Mouse (Mus musculus): ENCODE data around the gene Btbd9. TPM values are rescaled to one million over a fixed set of nuclear protein-coding genes. Genes with fewer than 3 reads are reported as not detected.

Gene Btbd9
- polyA plus RNA-seq, 1 experiment = 25.6 TPM

- Histone ChIP-seq H3K27ac (ENCODE audit: insufficient read depth, low read depth, low read length) (no peak overlapping the region), H3K27me3 (replicated peaks; ENCODE audit: control insufficient read depth, insufficient read depth, low read length) (no peaks in the 10 kb centered on the region), H3K4me3 (ENCODE audit: insufficient read depth, low read depth, low read length) (no peak overlapping the region), H3K36me3 (ENCODE audit: control insufficient read depth, insufficient read depth, low read length) (no peaks in the 10 kb centered on the region), H3K4me1 (ENCODE audit: control insufficient read depth, insufficient read depth, low read length) (peaks cover 14% of the 10 kb centered on the region)
- no peak for DNase-seq
- WGBS = 74% methylated on average over 5 of the region's 5 CpGs
- TF ChIP-seq CTCF (conservative IDR thresholded peaks at IDR 0.05; ENCODE audit: insufficient read depth, insufficient read length, low read depth, low read length) (no peak), POLR2A (IDR thresholded peaks at IDR 0.05; ENCODE audit: low read depth, low read length) (no peak)
Observed at GRCm38 (mm10) chr17:30359392-30359791, 216.9 kb downstream of the Btbd9 start.

GRCm38 (mm10) chr17:30355431-30355830 is 220.9 kb downstream of the Btbd9 start:
- peak; percentile 67 for DNase-seq

GRCm38 (mm10) chr17:30354381-30354780 is 221.9 kb downstream of the Btbd9 start:
- Histone ChIP-seq H3K27ac (ENCODE audit: insufficient read depth, low read depth, low read length) (peak overlapping the region; percentile 79), H3K36me3 (ENCODE audit: control insufficient read depth, insufficient read depth, low read length) (no peaks in the 10 kb centered on the region), H3K27me3 (replicated peaks; ENCODE audit: control insufficient read depth, insufficient read depth, low read length) (no peaks in the 10 kb centered on the region), H3K4me1 (ENCODE audit: control insufficient read depth, insufficient read depth, low read length) (peaks cover 18% of the 10 kb centered on the region), H3K4me3 (ENCODE audit: insufficient read depth, low read depth, low read length) (no peak overlapping the region)
- WGBS = 37% methylated on average over 5 of the region's 5 CpGs
- DNase-seq = peak; percentile 82
- TF ChIP-seq POLR2A (IDR thresholded peaks at IDR 0.05; ENCODE audit: low read depth, low read length) = no peak
- TF ChIP-seq CTCF (conservative IDR thresholded peaks at IDR 0.05; ENCODE audit: insufficient read depth, insufficient read length, low read depth, low read length) = no peak

More at GRCm38 (mm10) chr17:30355431-30355830, 220.9 kb downstream of the Btbd9 start:
- H3K4me1 ChIP-seq (ENCODE audit: control insufficient read depth, insufficient read depth, low read length) = peaks cover 17% of the 10 kb centered on the region
- 50% methylated on average over 1 of the region's 1 CpGs for WGBS
- H3K27ac ChIP-seq (ENCODE audit: insufficient read depth, low read depth, low read length) = peak overlapping the region; percentile 30; the same call in 1 of the 2 replicates
- H3K36me3 ChIP-seq (ENCODE audit: control insufficient read depth, insufficient read depth, low read length) = no peaks in the 10 kb centered on the region
- TF ChIP-seq POLR2A (IDR thresholded peaks at IDR 0.05; ENCODE audit: low read depth, low read length) = no peak
- no peak for TF ChIP-seq CTCF (conservative IDR thresholded peaks at IDR 0.05; ENCODE audit: insufficient read depth, insufficient read length, low read depth, low read length)
- H3K27me3 ChIP-seq (replicated peaks; ENCODE audit: control insufficient read depth, insufficient read depth, low read length) = no peaks in the 10 kb centered on the region
- no peak overlapping the region for H3K4me3 ChIP-seq (ENCODE audit: insufficient read depth, low read depth, low read length)

GRCm38 (mm10) chr17:30348031-30348430 is 228.3 kb downstream of the Btbd9 start:
- no peak overlapping the region for H3K4me3 ChIP-seq (ENCODE audit: insufficient read depth, low read depth, low read length)
- no peaks in the 10 kb centered on the region for H3K36me3 ChIP-seq (ENCODE audit: control insufficient read depth, insufficient read depth, low read length)
- TF ChIP-seq CTCF (conservative IDR thresholded peaks at IDR 0.05; ENCODE audit: insufficient read depth, insufficient read length, low read depth, low read length) (no peak), POLR2A (IDR thresholded peaks at IDR 0.05; ENCODE audit: low read depth, low read length) (no peak)
- WGBS = 87% methylated on average over 2 of the region's 2 CpGs
- H3K27ac ChIP-seq (ENCODE audit: insufficient read depth, low read depth, low read length) = no peak overlapping the region
- DNase-seq = no peak
- no peaks in the 10 kb centered on the region for H3K27me3 ChIP-seq (replicated peaks; ENCODE audit: control insufficient read depth, insufficient read depth, low read length)
- H3K4me1 ChIP-seq (ENCODE audit: control insufficient read depth, insufficient read depth, low read length) = 0 out of 2 replicates have a peak, but pooled peaks cover 6% of the 10 kb centered on the region

- H3K4me1 ChIP-seq (ENCODE audit: control insufficient read depth, insufficient read depth, low read length) = 0 out of 2 replicates have a peak, but pooled peaks cover 6% of the 10 kb centered on the region
- DNase-seq = no peak
- H3K27ac ChIP-seq (ENCODE audit: insufficient read depth, low read depth, low read length) = no peak overlapping the region
- H3K4me3 ChIP-seq (ENCODE audit: insufficient read depth, low read depth, low read length) = no peak overlapping the region
- TF ChIP-seq CTCF (conservative IDR thresholded peaks at IDR 0.05; ENCODE audit: insufficient read depth, insufficient read length, low read depth, low read length) (no peak), POLR2A (IDR thresholded peaks at IDR 0.05; ENCODE audit: low read depth, low read length) (no peak)
- no peaks in the 10 kb centered on the region for H3K36me3 ChIP-seq (ENCODE audit: control insufficient read depth, insufficient read depth, low read length)
- no peaks in the 10 kb centered on the region for H3K27me3 ChIP-seq (replicated peaks; ENCODE audit: control insufficient read depth, insufficient read depth, low read length)
- 51% methylated on average over 10 of the region's 10 CpGs for WGBS
Observed at GRCm38 (mm10) chr17:30347101-30347613, 229.1 kb downstream of the Btbd9 start.

- no peaks in the 10 kb centered on the region for H3K27me3 ChIP-seq (replicated peaks; ENCODE audit: control insufficient read depth, insufficient read depth, low read length)
- H3K27ac ChIP-seq (ENCODE audit: insufficient read depth, low read depth, low read length) = no peak overlapping the region
- no peak for DNase-seq
- no peaks in the 10 kb centered on the region for H3K36me3 ChIP-seq (ENCODE audit: control insufficient read depth, insufficient read depth, low read length)
- H3K4me3 ChIP-seq (ENCODE audit: insufficient read depth, low read depth, low read length) = no peak overlapping the region
- TF ChIP-seq POLR2A (IDR thresholded peaks at IDR 0.05; ENCODE audit: low read depth, low read length) (no peak), CTCF (conservative IDR thresholded peaks at IDR 0.05; ENCODE audit: insufficient read depth, insufficient read length, low read depth, low read length) (no peak)
- WGBS = 85% methylated on average over 3 of the region's 3 CpGs
- H3K4me1 ChIP-seq (ENCODE audit: control insufficient read depth, insufficient read depth, low read length) = 0 out of 2 replicates have a peak, but pooled peaks cover 6% of the 10 kb centered on the region
Observed at GRCm38 (mm10) chr17:30345008-30345407, 231.3 kb downstream of the Btbd9 start.

GRCm38 (mm10) chr17:30343701-30344473 is 232.4 kb downstream of the Btbd9 start:
- 0 out of 2 replicates have a peak, but pooled peaks cover 2% of the 10 kb centered on the region for H3K4me1 ChIP-seq (ENCODE audit: control insufficient read depth, insufficient read depth, low read length)
- H3K27ac ChIP-seq (ENCODE audit: insufficient read depth, low read depth, low read length) = no peak overlapping the region
- H3K36me3 ChIP-seq (ENCODE audit: control insufficient read depth, insufficient read depth, low read length) = no peaks in the 10 kb centered on the region
- H3K4me3 ChIP-seq (ENCODE audit: insufficient read depth, low read depth, low read length) = no peak overlapping the region
- no peaks in the 10 kb centered on the region for H3K27me3 ChIP-seq (replicated peaks; ENCODE audit: control insufficient read depth, insufficient read depth, low read length)
- WGBS = 65% methylated on average over 9 of the region's 9 CpGs
- peak; percentile 19 for DNase-seq
- TF ChIP-seq CTCF (conservative IDR thresholded peaks at IDR 0.05; ENCODE audit: insufficient read depth, insufficient read length, low read depth, low read length) (no peak), POLR2A (IDR thresholded peaks at IDR 0.05; ENCODE audit: low read depth, low read length) (no peak)
